Mouse (Mus musculus) midbrain, embryonic 16.5 days (tissue): ENCODE results near the gene Tex14. TPM values are rescaled to one million over a fixed set of nuclear protein-coding genes. Genes with fewer than 3 reads are reported as not detected.

Experiments used
- polyA plus RNA-seq: library from polyadenylated mRNA; unstranded; fragments of >200 nt; fragmentation: Nextera tagmentation; extraction: Ambion mirVana; gene quantifications from 2 replicates; pipeline ENCODE4 v1.2.1, GENCODE M21; 2015

Tex14 gene
- polyA plus RNA-seq, 1 experiment from 2014 or later, result 0.29 TPM

Other genes starting within 250 kb of the Tex14 start
- gene Ppm1e, start 46.0 kb upstream of the Tex14 start, polyA plus RNA-seq, result 24.1 and 25.8 TPM in 2 replicates
- 3.6 and 4.0 TPM in 2 replicates for gene Rad51c, start 111 bp upstream of the Tex14 start, polyA plus RNA-seq
- not detected in 2 replicates for gene Gm11492, start 161.6 kb downstream of the Tex14 start, polyA plus RNA-seq
- gene Sept4, start 163.8 kb downstream of the Tex14 start, polyA plus RNA-seq, result 32.5 and 33.6 TPM in 2 replicates
- gene Mtmr4, start 187.1 kb downstream of the Tex14 start, polyA plus RNA-seq, result 54.5 and 58.2 TPM in 2 replicates
- 0.39 and 0.57 TPM in 2 replicates for gene Hsf5, start 212.1 kb downstream of the Tex14 start, polyA plus RNA-seq